Mouse (Mus musculus) limb, embryonic 15.5 days (tissue): ENCODE measurements around the gene Ramp2. TPM values are rescaled to one million over a fixed set of nuclear protein-coding genes. Genes with fewer than 3 reads are reported as not detected.
A peak's percentile ranks its signal among the peaks of the same experiment; 100 is the strongest.

Experiments
- ATAC-seq: fragments of 200-750 bp; cut with Nextera tagmentation; 2 replicates; pipeline ENCODE4 v1.8.0; 2017; ENCODE audit warnings: low read depth, moderate TSS enrichment; ENCODE audit not compliant: insufficient number of reproducible peaks, low FRiP score, low TSS enrichment
- H3K27ac ChIP-seq: fragments of 300-500 bp; sonication (generic); 2 replicates; pipeline ENCODE4 v1.5.1; 2015; ENCODE audit warnings: moderate library complexity, mild to moderate bottlenecking, inconsistent platforms
- H3K27me3 ChIP-seq: fragments of 300-500 bp; sonication (generic); 2 replicates; pipeline ENCODE4 v1.6.1; 2015; ENCODE audit warnings: inconsistent platforms
- H3K36me3 ChIP-seq: fragments of 300-500 bp; sonication (generic); 2 replicates; pipeline ENCODE4 v1.6.1; 2015; ENCODE audit warnings: inconsistent platforms
- H3K4me1 ChIP-seq: fragments of 300-500 bp; sonication (generic); 2 replicates; pipeline ENCODE4 v1.6.1; 2015; ENCODE audit warnings: inconsistent platforms
- H3K4me2 ChIP-seq: fragments of 300-500 bp; sonication (generic); 2 replicates; pipeline ENCODE4 v1.6.1; 2015; ENCODE audit warnings: mild to moderate bottlenecking, inconsistent platforms
- H3K4me3 ChIP-seq: fragments of 300-500 bp; sonication (generic); 2 replicates; pipeline ENCODE4 v1.5.1; 2015; ENCODE audit warnings: mild to moderate bottlenecking, inconsistent platforms
- H3K9ac ChIP-seq: fragments of 300-500 bp; sonication (generic); 2 replicates; pipeline ENCODE4 v1.6.1; 2015; ENCODE audit warnings: inconsistent platforms
- H3K9me3 ChIP-seq: fragments of 300-500 bp; sonication (generic); 2 replicates; pipeline ENCODE4 v1.6.1; 2016; ENCODE audit warnings: inconsistent platforms
- WGBS: fragments of 180-500 bp; shearing (Covaris S2); methylation state at CpG from one replicate; pipeline ENCODE4 v1.1.7; 2015; 5-methylcytosine and 5-hydroxymethylcytosine counted together
- polyA plus RNA-seq: library from polyadenylated mRNA; unstranded; fragments of >200 nt; fragmentation: Nextera tagmentation; extraction: Ambion mirVana; gene quantifications from 2 replicates; pipeline ENCODE4 v1.2.1, GENCODE M21; 2015

Ramp2 gene
- polyA plus RNA-seq, 1 experiment from 2014 or later: 99.6 TPM

GRCm38 (mm10) chr11:101301299-101302003 is 55.6 kb downstream of the Ramp2 start:
- peak overlapping the region; percentile 4; the same call in 1 of the 2 replicates for H3K27ac ChIP-seq
- 13% methylated on average over 26 of the region's 26 CpGs for WGBS
- peaks cover 21% of the 10 kb centered on the region for H3K4me1 ChIP-seq
- peak overlapping the region; percentile 89 for H3K9ac ChIP-seq
- H3K9me3 ChIP-seq: no peaks in the 10 kb centered on the region
- no peaks in the 10 kb centered on the region for H3K27me3 ChIP-seq
- peaks cover 21% of the 10 kb centered on the region for H3K36me3 ChIP-seq
- peak overlapping the region; percentile 85 for H3K4me3 ChIP-seq
- H3K4me2 ChIP-seq: peak overlapping the region; percentile 67
- ATAC-seq: 0 out of 2 replicates have a peak, but pooled peaks have one; percentile 19

- Histone ChIP-seq H3K27me3 (no peaks in the 10 kb centered on the region), H3K4me1 (peaks cover 21% of the 10 kb centered on the region), H3K4me3 (peak within 1 kb of the TSS; percentile 85), H3K9me3 (no peaks in the 10 kb centered on the region), H3K9ac (peak within 1 kb of the TSS; percentile 89), H3K36me3 (peaks cover 21% of the 10 kb centered on the region), H3K27ac (peak within 1 kb of the TSS; percentile 4; the same call in 1 of the 2 replicates), H3K4me2 (peak within 1 kb of the TSS; percentile 67)
- whole genome bisulfite sequencing: 6% methylated on average over 39 of the region's 39 CpGs
- ATAC-seq: peak; percentile 86
Observed at GRCm38 (mm10) chr11:101302004-101302798, 56.4 kb downstream of the Ramp2 start, which contains the start of gene Becn1. Gene Becn1, minus strand, starts transcription at chr11:101302286.

GRCm38 (mm10) chr11:101307744-101308143 is 61.9 kb downstream of the Ramp2 start:
- Histone ChIP-seq H3K27ac (no peak overlapping the region), H3K27me3 (no peaks in the 10 kb centered on the region), H3K9me3 (no peaks in the 10 kb centered on the region), H3K4me1 (no peaks in the 10 kb centered on the region), H3K4me2 (no peak overlapping the region), H3K36me3 (no peaks in the 10 kb centered on the region), H3K9ac (no peak overlapping the region), H3K4me3 (no peak overlapping the region)
- ATAC-seq: no peak
- WGBS: 37% methylated on average over 5 of the region's 5 CpGs

Other genes starting within 250 kb of the Ramp2 start
- gene Atp6v0a1, start 236.6 kb upstream of the Ramp2 start, polyA plus RNA-seq: 39.5 and 43.6 TPM in 2 replicates
- gene Naglu, start 176.0 kb upstream of the Ramp2 start, polyA plus RNA-seq: 12.7 and 16.4 TPM in 2 replicates
- 0.14 TPM in 1 of 2 replicates, not detected in the other for gene Hsd17b1, start 167.6 kb upstream of the Ramp2 start, polyA plus RNA-seq
- gene Coasy, start 163.5 kb upstream of the Ramp2 start, polyA plus RNA-seq: 40.3 TPM in 2 replicates
- gene Mlx, start 158.8 kb upstream of the Ramp2 start, polyA plus RNA-seq: 51.7 and 53.8 TPM in 2 replicates
- gene Psmc3ip, start 150.6 kb upstream of the Ramp2 start, polyA plus RNA-seq: 27.4 and 28.0 TPM in 2 replicates
- 20.6 and 28.0 TPM in 2 replicates for gene Retreg3, start 126.1 kb upstream of the Ramp2 start, polyA plus RNA-seq
- gene Tubg1, start 126.1 kb upstream of the Ramp2 start, polyA plus RNA-seq: 62.7 and 65.6 TPM in 2 replicates
- 5.7 and 6.8 TPM in 2 replicates for gene Tubg2, start 90.1 kb upstream of the Ramp2 start, polyA plus RNA-seq
- gene Cntnap1, start 75.5 kb upstream of the Ramp2 start, polyA plus RNA-seq: 1.2 and 1.4 TPM in 2 replicates
- gene Plekhh3, start 74.7 kb upstream of the Ramp2 start, polyA plus RNA-seq: 21.7 and 22.1 TPM in 2 replicates
- 0.14 and 0.36 TPM in 2 replicates for gene Ccr10, start 70.6 kb upstream of the Ramp2 start, polyA plus RNA-seq
- gene Ezh1, start 19.6 kb upstream of the Ramp2 start, polyA plus RNA-seq: 15.6 and 17.6 TPM in 2 replicates
- 112 and 120 TPM in 2 replicates for gene Vps25, start 7.7 kb downstream of the Ramp2 start, polyA plus RNA-seq
- gene Wnk4, start 14.5 kb downstream of the Ramp2 start, polyA plus RNA-seq: 7.9 and 9.9 TPM in 2 replicates
- 0.70 and 1.3 TPM in 2 replicates for gene Cntd1, start 33.0 kb downstream of the Ramp2 start, polyA plus RNA-seq
- 148 and 154 TPM in 2 replicates for gene Coa3, start 33.1 kb downstream of the Ramp2 start, polyA plus RNA-seq
- gene Becn1, start 56.3 kb downstream of the Ramp2 start, polyA plus RNA-seq: 128 and 137 TPM in 2 replicates
- 116 and 125 TPM in 2 replicates for gene Psme3, start 70.2 kb downstream of the Ramp2 start, polyA plus RNA-seq
- 1.0 and 1.2 TPM in 2 replicates for gene Aoc2, start 79.0 kb downstream of the Ramp2 start, polyA plus RNA-seq
- 0.90 and 1.5 TPM in 2 replicates for gene Aoc3, start 84.6 kb downstream of the Ramp2 start, polyA plus RNA-seq
- gene G6pc, start 121.5 kb downstream of the Ramp2 start, polyA plus RNA-seq: not detected in 2 replicates
- 52.6 and 57.2 TPM in 2 replicates for gene Aarsd1, start 171.6 kb downstream of the Ramp2 start, polyA plus RNA-seq
- 11.8 and 18.3 TPM in 2 replicates for gene Gm27029, start 178.8 kb downstream of the Ramp2 start, polyA plus RNA-seq
- 19.3 and 19.5 TPM in 2 replicates for gene Rundc1, start 179.1 kb downstream of the Ramp2 start, polyA plus RNA-seq
- gene Ptges3l, start 179.3 kb downstream of the Ramp2 start, polyA plus RNA-seq: 15.5 and 36.1 TPM in 2 replicates
- gene Rpl27, start 196.3 kb downstream of the Ramp2 start, polyA plus RNA-seq: 262 and 315 TPM in 2 replicates
- 23.2 and 25.1 TPM in 2 replicates for gene Ifi35, start 202.4 kb downstream of the Ramp2 start, polyA plus RNA-seq
- gene Rnd2, start 219.0 kb downstream of the Ramp2 start, polyA plus RNA-seq: 10.3 and 11.9 TPM in 2 replicates
- 78.6 and 81.3 TPM in 2 replicates for gene Vat1, start 220.2 kb downstream of the Ramp2 start, polyA plus RNA-seq